Mouse (Mus musculus) MEL (cell line): ENCODE results near the gene Eno2. TPM values are rescaled to one million over a fixed set of nuclear protein-coding genes. Genes with fewer than 3 reads are reported as not detected.

Experiments used
- DNase-seq: peaks from one replicate; pipeline ENCODE4 v3.0.0; 2011; ENCODE audit warnings: low read depth, low spot score
- H3K27ac ChIP-seq: 2 replicates; pipeline ENCODE4 v1.5.1; 2012; ENCODE audit warnings: low read depth, mild to moderate bottlenecking, control low read depth, low read length, moderate library complexity; ENCODE audit not compliant: control insufficient read depth
- H3K27me3 ChIP-seq, 2 experiments: fragments of 150-350 bp in 1 of 2; sonication (generic) in 1 of 2; 2 replicates each; pipeline ENCODE4 v1.6.1; 2012; ENCODE audit warnings: low read length in 2 of 2, mild to moderate bottlenecking in 2 of 2, improper control_type of control experiment in 1 of 2, moderate library complexity in 1 of 2; ENCODE audit not compliant: insufficient read depth in 2 of 2, control insufficient read depth in 1 of 2
- H3K36me3 ChIP-seq, 2 experiments: 2 replicates each; pipeline ENCODE4 v1.6.1; 2012 to 2014; ENCODE audit warnings: low read length in 2 of 2, improper control_type of control experiment in 1 of 2, inconsistent platforms in 1 of 2, mild to moderate bottlenecking in 1 of 2; ENCODE audit not compliant: insufficient read depth in 2 of 2, control insufficient read depth in 1 of 2
- H3K4me1 ChIP-seq, 2 experiments: fragments of 150-350 bp in 1 of 2; sonication (generic) in 1 of 2; 2 replicates each; pipeline ENCODE4 v1.6.1; 2012; ENCODE audit warnings: low read length in 2 of 2, improper control_type of control experiment in 1 of 2, mild to moderate bottlenecking in 1 of 2; ENCODE audit not compliant: insufficient read depth in 2 of 2, control insufficient read depth in 1 of 2
- H3K4me3 ChIP-seq, 2 experiments: fragments of 150-350 bp in 1 of 2; sonication (generic) in 1 of 2; 2 replicates each; pipeline ENCODE4 v1.5.1; 2012; ENCODE audit warnings: low read depth in 2 of 2, low read length in 2 of 2, mild to moderate bottlenecking in 2 of 2, moderate library complexity in 2 of 2, control low read depth in 1 of 2, improper control_type of control experiment in 1 of 2; ENCODE audit not compliant: control insufficient read depth in 1 of 2, insufficient read depth in 1 of 2
- H3K79me2 ChIP-seq: 2 replicates; pipeline ENCODE4 v1.6.1; 2012; ENCODE audit warnings: mild to moderate bottlenecking, low read length, moderate library complexity; ENCODE audit not compliant: control insufficient read depth, poor library complexity, insufficient read depth
- H3K9ac ChIP-seq: 2 replicates; pipeline ENCODE4 v1.6.1; 2012; ENCODE audit warnings: low read depth, mild to moderate bottlenecking, control low read depth, low read length, moderate library complexity; ENCODE audit not compliant: control insufficient read depth, poor library complexity, severe bottlenecking
- H3K9me3 ChIP-seq: fragments of 150-350 bp; sonication (generic); replicated peaks from 2 replicates; pipeline ENCODE4 v1.6.1; 2012; ENCODE audit warnings: mild to moderate bottlenecking, low read length, improper control_type of control experiment, moderate library complexity; ENCODE audit not compliant: insufficient read depth
- BHLHE40 ChIP-seq: IDR thresholded peaks from 2 replicates; pipeline ENCODE4 v1.6.1; 2012; ENCODE audit warnings: low read depth, mild to moderate bottlenecking, inconsistent platforms, low read length, improper control_type of control experiment, borderline replicate concordance
- CHD2 ChIP-seq: IDR thresholded peaks from 2 replicates; pipeline ENCODE4 v1.6.1; 2011; ENCODE audit warnings: low read length, improper control_type of control experiment
- CTCF ChIP-seq, 3 experiments: IDR thresholded peaks in 2 of 3; conservative IDR thresholded peaks in 1 of 3; 2 replicates each; pipeline ENCODE4 v1.5.1; 2011 to 2012; ENCODE audit warnings: low read length in 3 of 3, low read depth in 2 of 3, mild to moderate bottlenecking in 2 of 3, improper control_type of control experiment in 1 of 3, inconsistent platforms in 1 of 3, mixed read lengths in 1 of 3, moderate library complexity in 1 of 3; ENCODE audit not compliant: control insufficient read depth in 1 of 3, insufficient read depth in 1 of 3, poor library complexity in 1 of 3, severe bottlenecking in 1 of 3
- E2F4 ChIP-seq: IDR thresholded peaks from 2 replicates; pipeline ENCODE4 v1.6.1; 2011; ENCODE audit warnings: low read depth, low read length, improper control_type of control experiment, borderline replicate concordance
- ELF1 ChIP-seq: IDR thresholded peaks from 2 replicates; pipeline ENCODE4 v1.6.1; 2014; ENCODE audit warnings: low read depth, mild to moderate bottlenecking, inconsistent platforms, low read length, improper control_type of control experiment, moderate library complexity
- ETS1 ChIP-seq: IDR thresholded peaks from 2 replicates; pipeline ENCODE4 v1.6.1; 2012; ENCODE audit warnings: low read depth, mild to moderate bottlenecking, inconsistent platforms, low read length, improper control_type of control experiment, moderate library complexity
- GABPA ChIP-seq: IDR thresholded peaks from 2 replicates; pipeline ENCODE4 v1.6.1; 2012; ENCODE audit warnings: low read depth, mild to moderate bottlenecking, inconsistent platforms, low read length, improper control_type of control experiment, moderate library complexity
- HCFC1 ChIP-seq: IDR thresholded peaks from 2 replicates; pipeline ENCODE4 v1.6.1; 2012; ENCODE audit warnings: low read depth, mild to moderate bottlenecking, inconsistent platforms, low read length, improper control_type of control experiment, moderate library complexity
- KAT2A ChIP-seq: conservative IDR thresholded peaks from 2 replicates; pipeline ENCODE4 v1.6.1; 2012; ENCODE audit warnings: low read depth, low read length, improper control_type of control experiment, inconsistent platforms
- MAFK ChIP-seq: IDR thresholded peaks from 2 replicates; pipeline ENCODE4 v1.6.1; 2011; ENCODE audit warnings: low read depth, mild to moderate bottlenecking, low read length, improper control_type of control experiment, borderline replicate concordance
- MAX ChIP-seq: IDR thresholded peaks from 2 replicates; pipeline ENCODE4 v1.6.1; 2011; ENCODE audit warnings: low read length, improper control_type of control experiment
- MAZ ChIP-seq: IDR thresholded peaks from 2 replicates; pipeline ENCODE4 v1.6.1; 2012; ENCODE audit warnings: low read depth, mild to moderate bottlenecking, inconsistent platforms, low read length, improper control_type of control experiment
- MXI1 ChIP-seq: IDR thresholded peaks from 2 replicates; pipeline ENCODE4 v1.6.1; 2011; ENCODE audit warnings: mild to moderate bottlenecking, low read depth, low read length, improper control_type of control experiment
- MYB ChIP-seq: IDR thresholded peaks from 2 replicates; pipeline ENCODE4 v1.6.1; 2011; ENCODE audit warnings: mild to moderate bottlenecking, low read depth, low read length, improper control_type of control experiment
- MYC ChIP-seq: IDR thresholded peaks from 2 replicates; pipeline ENCODE4 v1.6.1; 2011; ENCODE audit warnings: low read depth, mild to moderate bottlenecking, low read length, improper control_type of control experiment, moderate library complexity
- POLR2A ChIP-seq, 2 experiments: IDR thresholded peaks; 2 replicates each; pipeline ENCODE4 v1.6.1; 2011 to 2012; ENCODE audit warnings: low read length in 2 of 2, mild to moderate bottlenecking in 2 of 2, control low read depth in 1 of 2, improper control_type of control experiment in 1 of 2, low read depth in 1 of 2, moderate library complexity in 1 of 2; ENCODE audit not compliant: control insufficient read depth in 1 of 2, insufficient read depth in 1 of 2, poor library complexity in 1 of 2
- POLR2AphosphoS5 ChIP-seq: IDR thresholded peaks from 2 replicates; pipeline ENCODE4 v1.6.1; 2012; ENCODE audit warnings: low read depth, borderline replicate concordance, mild to moderate bottlenecking, inconsistent platforms, low read length, moderate library complexity, mixed read lengths
- RAD21 ChIP-seq: IDR thresholded peaks from 2 replicates; pipeline ENCODE4 v1.6.1; 2011; ENCODE audit warnings: mild to moderate bottlenecking, low read depth, low read length, improper control_type of control experiment
- RCOR1 ChIP-seq: IDR thresholded peaks from 2 replicates; pipeline ENCODE4 v1.6.1; 2012; ENCODE audit warnings: low read depth, mild to moderate bottlenecking, inconsistent platforms, low read length, improper control_type of control experiment
- SIN3A ChIP-seq: IDR thresholded peaks from 2 replicates; pipeline ENCODE4 v1.6.1; 2012; ENCODE audit warnings: low read length, improper control_type of control experiment, inconsistent platforms
- SMC3 ChIP-seq: IDR thresholded peaks from 2 replicates; pipeline ENCODE4 v1.6.1; 2011; ENCODE audit warnings: low read depth, low read length, improper control_type of control experiment
- TAL1 ChIP-seq: IDR thresholded peaks from 2 replicates; pipeline ENCODE4 v1.6.1; 2012; ENCODE audit warnings: mild to moderate bottlenecking, inconsistent platforms, low read length, moderate library complexity, mixed read lengths
- TCF12 ChIP-seq: IDR thresholded peaks from 2 replicates; pipeline ENCODE4 v1.6.1; 2014; ENCODE audit warnings: low read depth, mild to moderate bottlenecking, inconsistent platforms, low read length, improper control_type of control experiment, moderate library complexity
- UBTF ChIP-seq: IDR thresholded peaks from 2 replicates; pipeline ENCODE4 v1.6.1; 2012; ENCODE audit warnings: low read depth, mild to moderate bottlenecking, inconsistent platforms, low read length, improper control_type of control experiment, moderate library complexity, borderline replicate concordance; ENCODE audit not compliant: insufficient read depth
- USF1 ChIP-seq: IDR thresholded peaks from 2 replicates; pipeline ENCODE4 v1.6.1; 2014; ENCODE audit warnings: low read depth, mild to moderate bottlenecking, inconsistent platforms, low read length, improper control_type of control experiment, moderate library complexity
- ZC3H11A ChIP-seq: IDR thresholded peaks from 2 replicates; pipeline ENCODE4 v1.6.1; 2012; ENCODE audit warnings: low read depth, mild to moderate bottlenecking, inconsistent platforms, low read length, improper control_type of control experiment
- ZKSCAN1 ChIP-seq: IDR thresholded peaks from 2 replicates; pipeline ENCODE4 v1.6.1; 2012; ENCODE audit warnings: low read depth, mild to moderate bottlenecking, inconsistent platforms, low read length, improper control_type of control experiment, moderate library complexity
- ZMIZ1 ChIP-seq: IDR thresholded peaks from 2 replicates; pipeline ENCODE4 v1.6.1; 2012; ENCODE audit warnings: low read depth, mild to moderate bottlenecking, inconsistent platforms, low read length, improper control_type of control experiment, moderate library complexity
- ZNF384 ChIP-seq: IDR thresholded peaks from 2 replicates; pipeline ENCODE4 v1.6.1; 2012; ENCODE audit warnings: low read depth, mild to moderate bottlenecking, inconsistent platforms, low read length, improper control_type of control experiment
- polyA plus RNA-seq, 2 experiments: library from polyadenylated mRNA; stranded (reverse) in 1 of 2; unstranded in 1 of 2; fragments of >175 nt in 1 of 2; fragments of >200 nt in 1 of 2; gene quantifications; 2 replicates each; pipeline versions ENCODE4 v1.2.1 to v1.2.4; 2012; ENCODE audit warnings: low replicate concordance in 2 of 2, low read depth in 1 of 2; ENCODE audit not compliant: insufficient read length in 2 of 2, insufficient read depth in 1 of 2, missing spikeins in 1 of 2
- total RNA-seq: library from RNA; depleted of rRNA; stranded (reverse); fragments of 300-350 nt; gene quantifications from 2 replicates; pipeline ENCODE4 v1.2.3, GENCODE M21; 2012

The Eno2 gene
- total and polyA plus RNA-seq, 3 experiments, result 3.2 to 12.5 TPM; not detected in 1

DNA sequence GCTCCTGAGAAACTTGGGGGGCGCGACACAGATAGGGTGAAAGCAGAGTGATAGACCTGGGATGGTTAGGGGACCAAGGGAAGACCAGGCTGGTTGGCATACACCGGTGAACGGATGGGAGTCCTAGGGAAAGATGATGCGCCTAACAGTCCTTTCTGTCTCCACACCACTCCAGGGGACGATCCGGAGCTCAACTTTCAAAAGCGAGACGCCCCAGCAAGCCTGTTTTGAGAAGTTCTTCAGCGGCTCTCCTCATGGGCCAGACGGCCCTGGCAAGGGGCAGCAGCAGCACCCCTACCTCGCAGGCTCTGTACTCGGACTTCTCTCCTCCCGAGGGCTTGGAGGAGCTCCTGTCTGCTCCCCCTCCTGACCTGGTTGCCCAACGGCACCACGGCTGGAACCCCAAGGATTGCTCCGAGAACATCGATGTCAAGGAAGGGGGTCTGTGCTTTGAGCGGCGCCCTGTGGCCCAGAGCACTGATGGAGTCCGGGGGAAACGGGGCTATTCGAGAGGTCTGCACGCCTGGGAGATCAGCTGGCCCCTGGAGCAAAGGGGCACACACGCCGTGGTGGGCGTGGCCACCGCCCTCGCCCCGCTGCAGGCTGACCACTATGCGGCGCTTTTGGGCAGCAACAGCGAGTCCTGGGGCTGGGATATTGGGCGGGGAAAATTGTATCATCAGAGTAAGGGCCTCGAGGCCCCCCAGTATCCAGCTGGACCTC, 39.7 kb upstream of the Eno2 start:
- peak; percentile 76 for DNase-seq
- Histone ChIP-seq H3K4me1 (peaks cover 0 to 37% of the 10 kb centered on the region in 2 experiments; a peak in 3 of 4 replicates), H3K27me3 (no peaks in the 10 kb centered on the region), H3K79me2 (peaks cover 19% of the 10 kb centered on the region), H3K36me3 (peaks cover 4 to 15% of the 10 kb centered on the region in 2 experiments), H3K9ac (peak overlapping the region; percentile 81), H3K4me3 (peak overlapping the region; percentile 78 to 95), H3K27ac (peak overlapping the region; percentile 78)
- TF ChIP-seq POLR2AphosphoS5 (no peak), ETS1 (peak; percentile 6; the same call in 1 of the 2 replicates), BHLHE40 (peak; percentile 35; the same call in 1 of the 2 replicates), RCOR1 (no peak), KAT2A (no peak), MXI1 (peak; percentile 79), ZC3H11A (peak; percentile 11; the same call in 1 of the 2 replicates), SIN3A (no peak; the same call in 1 of the 2 replicates), MYB (no peak), MAX (0 out of 2 replicates have a peak, but pooled peaks have one; percentile 29), USF1 (no peak), TCF12 (no peak), CHD2 (no peak), TAL1 (no peak), HCFC1 (peak; percentile 39; the same call in 1 of the 2 replicates), ZMIZ1 (0 out of 2 replicates have a peak, but pooled peaks have one; percentile 15), MAZ (peak; percentile 77; the same call in 1 of the 2 replicates), UBTF (no peak), POLR2A (IDR thresholded peaks at IDR 0.05; ENCODE audit: control insufficient read depth in 1 of 2, insufficient read depth in 1 of 2, low read depth in 1 of 2, low read length in 2 of 2, poor library complexity in 1 of 2) (no peak), E2F4 (no peak), CTCF (IDR thresholded peaks at IDR 0.05 in 2 of 3, conservative IDR thresholded peaks at IDR 0.05 in 1 of 3; ENCODE audit: control insufficient read depth in 1 of 3, insufficient read depth in 1 of 3, low read depth in 2 of 3, low read length in 3 of 3, poor library complexity in 1 of 3, severe bottlenecking in 1 of 3) (peak; percentile 43 to 90 (median 67); a peak in 5 of 6 replicates), ZNF384 (no peak), ELF1 (no peak), MAFK (no peak), MYC (no peak), GABPA (no peak), ZKSCAN1 (no peak; the same call in 1 of the 2 replicates), SMC3 (peak; percentile 26; the same call in 1 of the 2 replicates), RAD21 (peak; percentile 9; the same call in 1 of the 2 replicates)
- TF ChIP-seq, all 39 proteins: peak for 11
- H3K9me3 ChIP-seq, result no peaks in the 10 kb centered on the region
